Mouse (Mus musculus) intestine, embryonic 15.5 days (tissue): Measurements from ENCODE around the gene Ydjc. TPM values are rescaled to one million over a fixed set of nuclear protein-coding genes. Genes with fewer than 3 reads are reported as not detected.

Source experiments
- ATAC-seq: fragments of 200-750 bp; cut with Nextera tagmentation; 2 replicates; pipeline ENCODE4 v1.8.0; 2017; ENCODE audit warnings: moderate TSS enrichment, moderate library complexity
- H3K27ac ChIP-seq: fragments of 300-500 bp; sonication (generic); 2 replicates; pipeline ENCODE4 v1.5.1; 2015; ENCODE audit warnings: mild to moderate bottlenecking, inconsistent platforms
- H3K27me3 ChIP-seq: fragments of 300-500 bp; sonication (generic); replicated peaks from 2 replicates; pipeline ENCODE4 v1.6.1; 2015; ENCODE audit warnings: inconsistent platforms
- H3K36me3 ChIP-seq: fragments of 300-500 bp; sonication (generic); 2 replicates; pipeline ENCODE4 v1.6.1; 2015; ENCODE audit warnings: inconsistent platforms
- H3K4me1 ChIP-seq: fragments of 300-500 bp; sonication (generic); replicated peaks from 2 replicates; pipeline ENCODE4 v1.6.1; 2015; ENCODE audit warnings: inconsistent platforms
- H3K4me2 ChIP-seq: fragments of 300-500 bp; sonication (generic); replicated peaks from 2 replicates; pipeline ENCODE4 v1.6.1; 2015; ENCODE audit warnings: mild to moderate bottlenecking, inconsistent platforms
- H3K4me3 ChIP-seq: fragments of 300-500 bp; sonication (generic); replicated peaks from 2 replicates; pipeline ENCODE4 v1.5.1; 2015; ENCODE audit warnings: inconsistent platforms
- H3K9ac ChIP-seq: fragments of 300-500 bp; sonication (generic); 2 replicates; pipeline ENCODE4 v1.6.1; 2015; ENCODE audit warnings: inconsistent platforms
- H3K9me3 ChIP-seq: fragments of 300-500 bp; sonication (generic); 2 replicates; pipeline ENCODE4 v1.6.1; 2016; ENCODE audit warnings: inconsistent platforms
- whole genome bisulfite sequencing: fragments of 180-500 bp; shearing (Covaris S2); methylation state at CpG from one replicate; pipeline ENCODE4 v1.1.7; 2015; 5-methylcytosine and 5-hydroxymethylcytosine counted together
- polyA plus RNA-seq: library from polyadenylated mRNA; unstranded; fragments of >200 nt; fragmentation: Nextera tagmentation; extraction: Ambion mirVana; gene quantifications from 2 replicates; pipeline ENCODE4 v1.2.1, GENCODE M21; 2015

Ydjc gene
- polyA plus RNA-seq = 33.5 and 35.1 TPM in 2 replicates

- 26% methylated on average over 7 of the region's 7 CpGs for WGBS
- H3K4me2 ChIP-seq = no peak within 1 kb of the TSS
- no peaks in the 10 kb centered on the region for H3K9me3 ChIP-seq
- H3K9ac ChIP-seq = no peak within 1 kb of the TSS
- H3K36me3 ChIP-seq = no peaks in the 10 kb centered on the region
- no peak within 1 kb of the TSS for H3K27ac ChIP-seq
- peaks cover 17% of the 10 kb centered on the region for H3K4me1 ChIP-seq
- ATAC-seq = no peak
- no peak within 1 kb of the TSS for H3K4me3 ChIP-seq
- H3K27me3 ChIP-seq = no peaks in the 10 kb centered on the region
Observed at GRCm38 (mm10) chr16:17144339-17144738, at the start of gene Ydjc. Ydjc (plus strand) TSS chr16:17144621.

GRCm38 (mm10) chr16:17096938-17097337, 47.5 kb upstream of the Ydjc start:
- H3K27me3 ChIP-seq = no peaks in the 10 kb centered on the region
- peaks cover 48% of the 10 kb centered on the region for H3K36me3 ChIP-seq
- WGBS = 76% methylated on average over 3 of the region's 3 CpGs

GRCm38 (mm10) chr16:17102630-17103220, 41.7 kb upstream of the Ydjc start:
- peaks cover 27% of the 10 kb centered on the region for H3K36me3 ChIP-seq
- H3K9me3 ChIP-seq = no peaks in the 10 kb centered on the region
- 71% methylated on average over 7 of the region's 7 CpGs for WGBS
- no peak overlapping the region for H3K4me2 ChIP-seq
- no peak overlapping the region for H3K4me3 ChIP-seq
- H3K9ac ChIP-seq = no peak overlapping the region
- H3K27ac ChIP-seq = no peak overlapping the region
- no peak for ATAC-seq
- H3K27me3 ChIP-seq = no peaks in the 10 kb centered on the region
- H3K4me1 ChIP-seq = no peaks in the 10 kb centered on the region

More at GRCm38 (mm10) chr16:17096938-17097337, 47.5 kb upstream of the Ydjc start:
- H3K27ac ChIP-seq = no peak overlapping the region
- ATAC-seq = peak; percentile 85
- H3K4me2 ChIP-seq = no peak overlapping the region
- no peak overlapping the region for H3K4me3 ChIP-seq
- no peak overlapping the region for H3K9ac ChIP-seq
- H3K9me3 ChIP-seq = no peaks in the 10 kb centered on the region
- H3K4me1 ChIP-seq = no peaks in the 10 kb centered on the region

- no peak for ATAC-seq
- Histone ChIP-seq H3K27me3 (no peaks in the 10 kb centered on the region), H3K4me3 (no peak overlapping the region), H3K36me3 (peaks cover 23% of the 10 kb centered on the region), H3K4me1 (peaks cover 2% of the 10 kb centered on the region; the same call in 1 of the 2 replicates), H3K27ac (no peak overlapping the region), H3K9me3 (no peaks in the 10 kb centered on the region), H3K9ac (no peak overlapping the region), H3K4me2 (no peak overlapping the region)
- WGBS = 62% methylated on average over 4 of the region's 4 CpGs
Observed at GRCm38 (mm10) chr16:17104600-17104999, 39.8 kb upstream of the Ydjc start.

- WGBS = 8% methylated on average over 38 of the region's 38 CpGs
- Histone ChIP-seq H3K9me3 (no peaks in the 10 kb centered on the region), H3K27me3 (no peaks in the 10 kb centered on the region), H3K4me3 (peak within 1 kb of the TSS; percentile 74), H3K27ac (peak within 1 kb of the TSS; percentile 61; the same call in 1 of the 2 replicates), H3K36me3 (peaks cover 15% of the 10 kb centered on the region), H3K4me2 (peak within 1 kb of the TSS; percentile 71), H3K4me1 (peaks cover 7% of the 10 kb centered on the region), H3K9ac (peak within 1 kb of the TSS; percentile 69)
- ATAC-seq = peak; percentile 94
Observed at GRCm38 (mm10) chr16:17110771-17111743, 33.4 kb upstream of the Ydjc start, which contains the start of gene Ppil2. Ppil2 (minus strand) TSS chr16:17111257.

- WGBS = 88% methylated on average over 5 of the region's 5 CpGs
- peaks cover 11% of the 10 kb centered on the region for H3K36me3 ChIP-seq
- no peak overlapping the region for H3K9ac ChIP-seq
- H3K9me3 ChIP-seq = no peaks in the 10 kb centered on the region
- no peak overlapping the region for H3K4me2 ChIP-seq
- H3K4me1 ChIP-seq = no peaks in the 10 kb centered on the region
- H3K4me3 ChIP-seq = no peak overlapping the region
- H3K27me3 ChIP-seq = no peaks in the 10 kb centered on the region
- no peak for ATAC-seq
- H3K27ac ChIP-seq = no peak overlapping the region
Observed at GRCm38 (mm10) chr16:17117309-17117799, 27.1 kb upstream of the Ydjc start.

- 66% methylated on average over 14 of the region's 14 CpGs for WGBS
- Histone ChIP-seq H3K9ac (no peak overlapping the region), H3K27me3 (no peaks in the 10 kb centered on the region), H3K9me3 (no peaks in the 10 kb centered on the region), H3K4me3 (no peak overlapping the region), H3K27ac (no peak overlapping the region), H3K4me2 (no peak overlapping the region), H3K36me3 (peaks cover 4% of the 10 kb centered on the region; the same call in 1 of the 2 replicates), H3K4me1 (peaks cover 19% of the 10 kb centered on the region)
- ATAC-seq = no peak
Observed at GRCm38 (mm10) chr16:17121569-17121968, 22.9 kb upstream of the Ydjc start.

GRCm38 (mm10) chr16:17124119-17124870, 20.1 kb upstream of the Ydjc start:
- Histone ChIP-seq H3K36me3 (no peaks in the 10 kb centered on the region; the same call in 1 of the 2 replicates), H3K27ac (peak overlapping the region; percentile 2), H3K9ac (peak overlapping the region; percentile 63), H3K4me1 (peaks cover 19% of the 10 kb centered on the region), H3K27me3 (no peaks in the 10 kb centered on the region), H3K4me2 (peak overlapping the region; percentile 82), H3K4me3 (peak overlapping the region; percentile 45), H3K9me3 (no peaks in the 10 kb centered on the region)
- 2% methylated on average over 22 of the region's 22 CpGs for WGBS
- peak; percentile 52 for ATAC-seq

GRCm38 (mm10) chr16:17124871-17125520, 19.4 kb upstream of the Ydjc start, which contains the start of gene 2610318N02Rik:
2610318N02Rik (minus strand) TSS chr16:17125167.
- Histone ChIP-seq H3K4me1 (peaks cover 19% of the 10 kb centered on the region), H3K27ac (peak within 1 kb of the TSS; percentile 2), H3K36me3 (no peaks in the 10 kb centered on the region; the same call in 1 of the 2 replicates), H3K27me3 (no peaks in the 10 kb centered on the region), H3K9me3 (no peaks in the 10 kb centered on the region), H3K4me2 (peak within 1 kb of the TSS; percentile 82), H3K4me3 (peak within 1 kb of the TSS; percentile 45), H3K9ac (peak within 1 kb of the TSS; percentile 63)
- peak; percentile 96 for ATAC-seq
- WGBS = under 1% methylated on average over 25 of the region's 25 CpGs

GRCm38 (mm10) chr16:17127292-17127691, 17.1 kb upstream of the Ydjc start:
- no peaks in the 10 kb centered on the region for H3K27me3 ChIP-seq
- no peaks in the 10 kb centered on the region for H3K36me3 ChIP-seq
- H3K4me3 ChIP-seq = no peak overlapping the region
- H3K9me3 ChIP-seq = no peaks in the 10 kb centered on the region
- no peak overlapping the region for H3K27ac ChIP-seq
- ATAC-seq = no peak
- no peak overlapping the region for H3K4me2 ChIP-seq
- H3K4me1 ChIP-seq = peaks cover 24% of the 10 kb centered on the region
- WGBS = 100% methylated on average over 1 of the region's 1 CpGs
- H3K9ac ChIP-seq = no peak overlapping the region
